Mouse (Mus musculus) heart, postnatal 4 days (tissue): ENCODE data around the gene Acadsb. TPM values are rescaled to one million over a fixed set of nuclear protein-coding genes. Genes with fewer than 3 reads are reported as not detected.

ENCODE experiments used
- DNase-seq: peaks from one replicate; pipeline ENCODE4 v3.0.0; 2021
- total RNA-seq, 2 experiments: library from RNA; stranded (reverse); gene quantifications; 2 replicates each; pipeline ENCODE4 v1.2.3; 2021

Acadsb gene
- total RNA-seq, 2 experiments from 2014 or later, result 62.5 to 67.0 TPM

GRCm38 (mm10) chr7:131465735-131466134 lies 55.3 kb downstream of the Acadsb start:
- no peak for DNase-seq

GRCm38 (mm10) chr7:131467312-131467711 lies 56.9 kb downstream of the Acadsb start:
- DNase-seq, result no peak

GRCm38 (mm10) chr7:131469506-131469905 lies 59.1 kb downstream of the Acadsb start:
- no peak for DNase-seq

- no peak for DNase-seq
Observed at GRCm38 (mm10) chr7:131471551-131471950, 61.1 kb downstream of the Acadsb start.

GRCm38 (mm10) chr7:131477140-131477539 lies 66.7 kb downstream of the Acadsb start:
- no peak for DNase-seq

- no peak for DNase-seq
Observed at GRCm38 (mm10) chr7:131478403-131478802, 68.0 kb downstream of the Acadsb start.

Other genes with a start within 250 kb of the Acadsb start
- 10 to 100 TPM in 1 of 2 experiments, 1 to 10 TPM in 1; 9.2 to 11.3 TPM for gene 5430419D17Rik, start 236.2 kb upstream of the Acadsb start, total RNA-seq
- under 1 TPM; 0.38 to 0.41 TPM for gene Cuzd1, start 88.3 kb upstream of the Acadsb start, total RNA-seq
- gene Fam24b, start 81.1 kb upstream of the Acadsb start, total RNA-seq, result not detected
- not detected for gene Fam24a, start 76.7 kb upstream of the Acadsb start, total RNA-seq
- 10 to 100 TPM; 17.7 to 19.4 TPM for gene 2310057M21Rik, start 47.8 kb upstream of the Acadsb start, total RNA-seq
- 10 to 100 TPM; 59.7 to 61.8 TPM for gene Pstk, start 39.5 kb upstream of the Acadsb start, total RNA-seq
- 10 to 100 TPM; 28.8 to 31.1 TPM for gene Ikzf5, start 80 bp upstream of the Acadsb start, total RNA-seq
- gene Hmx3, start 132.3 kb downstream of the Acadsb start, total RNA-seq, result not detected
- gene Hmx2, start 138.2 kb downstream of the Acadsb start, total RNA-seq, result not detected
- gene Bub3, start 149.6 kb downstream of the Acadsb start, total RNA-seq, result 10 to 100 TPM; 68.6 to 70.0 TPM